Mouse (Mus musculus) G1E-ER4 (cell line): ENCODE data around the gene Gm28308. TPM values are rescaled to one million over a fixed set of nuclear protein-coding genes. Genes with fewer than 3 reads are reported as not detected.

Source experiments
- GATA1 ChIP-seq: IDR thresholded peaks from one replicate; pipeline ENCODE4 v1.8.0; 2012; ENCODE audit warnings: low read length, inconsistent platforms
- polyA plus RNA-seq: library from polyadenylated mRNA; stranded (reverse); fragments of >175 nt; gene quantifications from 2 replicates; pipeline ENCODE4 v1.2.3, GENCODE M21; 2012

Gene Gm28308
- polyA plus RNA-seq, 1 experiment, result not detected

GRCm38 (mm10) chr6:52228475-52229465 lies 15.6 kb upstream of the Gm28308 start:
- TF ChIP-seq GATA1, result no peak

- no peak for TF ChIP-seq GATA1
Observed at GRCm38 (mm10) chr6:52227470-52228222, 14.5 kb upstream of the Gm28308 start.

DNA sequence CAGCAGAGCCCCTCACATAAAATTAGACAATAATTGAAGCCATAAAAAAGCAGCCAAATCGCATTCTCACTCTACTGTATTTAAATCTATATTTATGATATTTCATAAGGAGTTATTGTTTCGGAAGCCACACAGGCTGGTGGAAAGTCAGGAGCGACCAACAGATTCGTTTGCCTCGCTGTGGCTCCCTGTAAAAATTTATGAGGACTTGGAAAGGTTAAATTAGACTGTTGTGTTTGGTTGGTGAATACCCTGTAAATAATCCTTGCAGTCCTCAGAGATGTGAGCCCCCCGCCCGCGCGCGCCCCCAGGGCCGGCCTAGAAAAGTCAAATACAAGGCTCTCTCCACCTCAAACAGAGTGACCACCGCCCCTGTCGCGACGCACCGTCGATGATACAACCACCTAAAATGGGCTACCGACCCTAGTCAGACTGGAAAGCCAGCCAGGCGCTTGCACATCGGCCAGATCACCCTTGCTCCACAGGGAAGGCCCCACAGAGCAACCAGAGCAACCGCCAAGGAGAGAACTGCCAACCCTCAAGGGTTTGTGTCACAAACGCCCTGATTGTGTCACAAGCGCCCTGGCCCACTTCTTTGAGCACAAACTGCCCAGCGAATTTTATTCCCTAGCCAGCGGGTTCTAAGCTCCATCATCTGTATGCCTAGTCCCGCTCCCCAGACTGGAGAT lies 13.6 kb upstream of the Gm28308 start:
- no peak for TF ChIP-seq GATA1

- TF ChIP-seq GATA1, result no peak
Observed at GRCm38 (mm10) chr6:52225612-52226568, 12.8 kb upstream of the Gm28308 start.

DNA sequence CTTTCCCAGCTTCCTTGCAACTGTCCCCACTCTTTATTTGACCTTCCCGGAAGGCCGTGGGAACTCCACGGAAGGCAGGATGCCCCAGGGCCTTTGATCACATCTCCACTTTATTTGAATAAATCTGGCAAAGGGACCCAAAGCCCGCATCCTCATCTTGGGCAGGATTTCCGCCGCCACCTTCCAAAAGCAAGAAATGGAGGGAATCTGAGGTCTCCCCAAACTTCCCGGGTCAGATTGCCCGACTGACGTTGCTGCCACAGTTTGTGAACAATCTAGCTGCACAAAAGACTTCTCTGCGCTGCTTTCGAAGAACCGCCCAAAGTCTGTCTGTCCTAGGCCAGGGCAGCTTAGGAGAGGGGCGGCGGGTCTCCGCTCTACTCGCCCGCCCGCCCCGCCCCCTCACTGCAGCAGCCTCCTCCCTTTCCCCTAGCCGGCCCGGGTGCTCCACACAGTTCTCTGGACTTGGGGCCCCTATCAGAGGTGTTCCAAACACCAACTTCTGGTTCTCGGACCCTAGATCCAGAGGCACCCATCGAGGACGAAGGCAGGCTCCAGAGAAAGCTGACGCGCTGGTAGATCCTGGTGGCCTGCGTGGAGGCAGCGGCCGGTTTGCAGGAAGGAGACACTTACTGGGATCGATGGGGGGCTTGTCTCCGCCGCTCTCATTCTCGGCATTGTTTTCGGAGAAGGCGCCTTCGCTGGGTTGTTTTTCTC lies 11.9 kb upstream of the Gm28308 start:
- no peak for TF ChIP-seq GATA1

DNA sequence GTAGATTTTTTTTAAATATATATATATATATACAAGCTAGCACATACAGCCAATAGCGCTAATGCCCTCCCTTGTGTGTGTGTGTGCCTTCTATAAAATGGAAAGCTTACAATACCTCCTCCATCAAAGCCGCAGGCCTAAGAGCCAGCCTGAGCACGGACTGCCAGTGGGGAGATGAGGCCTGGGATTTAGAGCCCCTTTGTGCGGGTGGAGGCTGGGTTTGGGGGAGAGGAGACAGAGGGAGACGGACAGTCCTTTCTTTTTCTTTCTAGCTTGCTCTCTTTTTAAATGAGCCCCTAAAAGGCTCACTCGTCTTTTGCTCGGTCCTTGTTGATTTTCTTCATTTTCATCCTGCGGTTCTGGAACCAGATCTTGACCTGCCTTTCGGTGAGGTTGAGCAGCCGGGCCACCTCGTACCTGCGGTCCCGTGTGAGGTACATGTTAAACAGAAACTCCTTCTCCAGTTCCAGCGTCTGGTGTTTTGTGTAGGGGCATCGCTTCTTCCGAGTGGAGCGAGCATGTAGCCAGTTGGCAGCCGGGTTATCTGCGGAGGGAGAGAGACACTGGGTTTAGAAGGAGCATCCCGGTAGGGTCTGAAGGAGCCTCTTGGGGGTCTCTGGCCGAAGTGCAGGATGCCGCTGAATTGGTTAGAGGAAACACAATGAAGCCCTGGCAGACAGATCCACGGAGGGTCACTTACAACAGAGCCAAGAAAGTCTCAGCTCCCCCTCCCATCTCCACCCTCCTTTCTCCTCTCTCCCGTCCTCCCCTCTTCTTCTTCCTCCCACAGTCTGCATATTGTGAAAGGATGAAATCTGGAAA lies 11.0 kb upstream of the Gm28308 start:
- TF ChIP-seq GATA1, result no peak

DNA sequence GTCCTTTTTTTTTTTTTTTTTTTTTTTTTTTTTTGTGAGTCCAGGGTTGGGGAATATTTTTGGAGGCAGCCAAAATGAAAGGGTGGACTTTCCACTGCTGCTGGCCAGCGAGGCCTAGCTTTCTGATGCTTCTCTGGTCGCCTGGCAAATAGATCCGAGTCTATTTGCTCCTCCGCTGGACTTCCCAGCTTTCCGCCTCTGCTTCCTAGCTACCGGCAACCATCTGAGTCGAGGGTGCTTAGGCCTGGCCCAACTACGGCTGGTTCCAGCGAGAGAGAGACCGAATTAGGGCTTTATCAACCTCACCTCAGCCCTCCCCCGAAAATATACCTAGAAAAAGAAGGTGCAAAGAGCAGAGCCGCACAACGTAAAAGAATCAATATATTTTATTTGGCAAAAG lies 9.6 kb upstream of the Gm28308 start:
- no peak for TF ChIP-seq GATA1

- no peak for TF ChIP-seq GATA1
Observed at GRCm38 (mm10) chr6:52221993-52222685, 9.0 kb upstream of the Gm28308 start.

DNA sequence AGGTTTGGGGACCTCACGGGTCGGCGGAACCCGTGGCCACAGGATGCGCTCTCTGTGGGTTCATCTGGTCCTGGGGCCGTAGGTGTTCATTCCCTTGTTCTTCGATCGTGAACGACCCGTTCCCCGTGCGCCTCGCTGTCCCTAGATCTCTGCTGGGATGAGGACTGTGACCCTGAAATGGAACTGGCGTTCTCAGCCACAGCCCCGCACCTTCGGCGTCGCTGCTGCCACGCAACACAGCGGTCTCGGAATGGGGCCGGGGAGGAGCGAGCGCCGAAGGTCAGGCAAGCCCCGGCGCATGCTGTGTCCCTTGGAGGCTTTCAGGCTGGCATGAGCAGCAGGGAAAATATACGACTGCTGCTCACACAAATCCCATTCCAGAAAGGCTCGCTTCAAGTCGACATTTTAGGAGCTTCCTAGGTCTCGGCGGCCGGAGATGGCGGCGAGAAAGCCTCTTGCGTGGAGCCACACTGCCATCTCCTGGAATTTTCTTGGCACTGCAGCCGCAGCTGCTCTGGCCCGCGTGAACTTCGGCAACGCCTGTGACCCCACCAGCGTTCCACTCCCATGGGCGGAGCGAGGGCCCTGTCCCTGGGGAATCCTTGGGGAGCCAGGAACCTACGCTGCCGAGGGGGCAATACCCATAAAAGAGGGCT lies 8.3 kb upstream of the Gm28308 start, which contains the start of gene Hoxa7:
Gene Hoxa7 (minus strand): TSS at position 518 of the 656 bp plus-strand sequence.
- no peak for TF ChIP-seq GATA1

DNA sequence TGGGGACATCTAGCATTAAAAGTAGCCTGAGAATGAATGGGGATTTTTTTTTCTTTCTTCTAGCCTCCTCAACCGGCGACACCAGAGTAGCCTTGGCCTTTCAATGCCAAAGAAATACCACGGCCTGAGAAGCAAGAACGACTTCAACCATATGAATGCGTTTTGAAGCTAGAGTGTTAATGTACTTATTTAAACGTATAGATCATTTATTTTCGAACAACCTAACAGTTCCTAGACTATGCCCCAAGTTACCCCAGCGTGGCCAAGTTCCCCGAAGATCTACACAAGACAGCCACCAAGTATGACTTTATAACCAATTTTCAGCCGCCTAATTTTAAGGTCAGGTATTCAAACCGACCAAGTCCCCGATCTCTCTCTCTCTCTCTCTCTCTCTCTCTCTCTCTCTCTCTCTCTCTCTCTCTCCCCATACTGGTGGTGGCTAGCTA lies 7.7 kb upstream of the Gm28308 start:
- TF ChIP-seq GATA1, result no peak

- TF ChIP-seq GATA1, result no peak
Observed at GRCm38 (mm10) chr6:52220003-52220864, 7.1 kb upstream of the Gm28308 start.
